Mouse (Mus musculus): ENCODE measurements around the gene Mettl16.

Gene Mettl16

GRCm38 (mm10) chr11:74770595-74771207 lies at the start of gene Mettl16:
Gene Mettl16 (plus strand): TSS chr11:74770830.
- DNase-seq (ENCODE audit: low spot score in 2 of 2), result peak; percentile 94 to 96

- DNase-seq (ENCODE audit: low spot score in 2 of 2), result no peak
These were observed 49.5 kb upstream of the Mettl16 start for GRCm38 (mm10) chr11:74721141-74721540.

GRCm38 (mm10) chr11:74721971-74722370 lies 48.7 kb upstream of the Mettl16 start:
- DNase-seq (ENCODE audit: low spot score in 2 of 2), result no peak

- peak; percentile 80 to 82 for DNase-seq (ENCODE audit: low spot score in 2 of 2)
These were observed 47.0 kb upstream of the Mettl16 start for GRCm38 (mm10) chr11:74723357-74724234.

GRCm38 (mm10) chr11:74724235-74724791 lies 46.3 kb upstream of the Mettl16 start, which contains the start of gene Pafah1b1:
Gene Pafah1b1 (minus strand): TSS chr11:74724670.
- peak; percentile 95 to 97 for DNase-seq (ENCODE audit: low spot score in 2 of 2)

GRCm38 (mm10) chr11:74725181-74725580 lies 45.4 kb upstream of the Mettl16 start:
- DNase-seq (ENCODE audit: low spot score in 2 of 2), result no peak

GRCm38 (mm10) chr11:74734917-74735316 lies 35.7 kb upstream of the Mettl16 start:
- DNase-seq (ENCODE audit: low spot score in 2 of 2), result no peak

GRCm38 (mm10) chr11:74737861-74738260 lies 32.8 kb upstream of the Mettl16 start:
- no peak for DNase-seq (ENCODE audit: low spot score in 2 of 2)

- no peak for DNase-seq (ENCODE audit: low spot score in 2 of 2)
These were observed 22.6 kb upstream of the Mettl16 start for GRCm38 (mm10) chr11:74748022-74748421.

GRCm38 (mm10) chr11:74749241-74749640 lies 21.4 kb upstream of the Mettl16 start:
- no peak for DNase-seq (ENCODE audit: low spot score in 2 of 2)

GRCm38 (mm10) chr11:74750662-74751351 lies 19.8 kb upstream of the Mettl16 start:
- no peak for DNase-seq (ENCODE audit: low spot score in 2 of 2)

- no peak for DNase-seq (ENCODE audit: low spot score in 2 of 2)
These were observed 19.1 kb upstream of the Mettl16 start for GRCm38 (mm10) chr11:74751352-74752066.

- no peak for DNase-seq (ENCODE audit: low spot score in 2 of 2)
These were observed 14.0 kb upstream of the Mettl16 start for GRCm38 (mm10) chr11:74756631-74757030.

- DNase-seq (ENCODE audit: low spot score in 2 of 2), result no peak
These were observed 9.5 kb upstream of the Mettl16 start for GRCm38 (mm10) chr11:74761011-74761705.

- DNase-seq (ENCODE audit: low spot score in 2 of 2), result no peak
These were observed 6.5 kb upstream of the Mettl16 start for GRCm38 (mm10) chr11:74763960-74764625.

GRCm38 (mm10) chr11:74767469-74767868 lies 3.2 kb upstream of the Mettl16 start:
- no peak for DNase-seq (ENCODE audit: low spot score in 2 of 2)

GRCm38 (mm10) chr11:74768045-74768444 lies 2.6 kb upstream of the Mettl16 start:
- DNase-seq (ENCODE audit: low spot score in 2 of 2), result peak; percentile 24 to 32

GRCm38 (mm10) chr11:74770037-74770436 lies 593 bp upstream of the Mettl16 start:
- DNase-seq (ENCODE audit: low spot score in 2 of 2), result no peak

- DNase-seq (ENCODE audit: low spot score in 2 of 2), result no peak
These were observed 604 bp downstream of the Mettl16 start for GRCm38 (mm10) chr11:74771234-74771633.

GRCm38 (mm10) chr11:74771650-74772049 lies 1.0 kb downstream of the Mettl16 start:
- DNase-seq (ENCODE audit: low spot score in 2 of 2), result no peak
